Mouse (Mus musculus): ENCODE results near the gene Pkm. TPM values are rescaled to one million over a fixed set of nuclear protein-coding genes. Genes with fewer than 3 reads are reported as not detected.

The Pkm gene
- polyA plus RNA-seq (2012; ENCODE audit: insufficient read depth, low replicate concordance), result 2,403 and 2,627 TPM in 2 replicates

DNA sequence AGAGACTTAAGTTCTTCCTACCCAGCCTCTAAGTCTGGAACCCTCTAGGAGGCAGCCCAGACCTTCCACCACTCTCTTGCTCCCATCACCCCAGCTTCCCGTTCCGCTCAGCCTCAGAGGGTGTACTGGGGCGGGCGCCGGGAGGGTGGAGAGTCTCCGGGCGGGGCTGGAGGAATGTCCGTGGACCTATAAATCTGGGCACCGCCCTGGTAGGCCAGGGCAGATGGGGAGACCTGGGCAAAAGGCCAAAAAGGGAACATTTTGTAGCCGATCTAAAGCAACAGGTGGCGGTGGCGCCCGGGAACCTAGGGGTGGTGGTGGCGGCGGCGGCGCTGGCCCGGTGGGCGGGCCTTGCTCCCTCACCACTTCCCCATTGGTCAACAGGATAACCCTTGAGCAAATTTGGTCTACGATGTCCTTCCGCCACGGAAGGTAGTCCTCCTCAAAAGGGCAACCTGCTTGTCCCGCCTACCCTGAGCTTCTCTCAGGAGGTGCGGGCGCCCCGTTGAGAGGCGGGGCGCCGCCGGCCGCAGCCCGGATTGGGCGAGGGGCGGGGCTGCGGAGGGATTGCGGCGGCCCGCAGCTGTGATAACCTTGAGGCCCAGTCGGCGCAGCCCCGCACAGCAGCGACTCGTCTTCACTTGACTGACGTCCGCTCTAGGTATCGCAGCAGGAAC is at the start of gene Pkm:
TSS of gene Pkm (plus strand) at position 411 of the 677 bp plus-strand sequence.
- peak within 1 kb of the TSS; percentile 94 for H3K4me3 ChIP-seq (replicated peaks)
- TF ChIP-seq FLI1 (IDR thresholded peaks at IDR 0.05; ENCODE audit: low read length) (no peak), GATA1 (IDR thresholded peaks at IDR 0.05; ENCODE audit: borderline replicate concordance, low read length) (no peak)
- H3K4me1 ChIP-seq, result peaks cover 89% of the 10 kb centered on the region
- peaks cover 27% of the 10 kb centered on the region for H3K36me3 ChIP-seq (replicated peaks; ENCODE audit: low read length)
- H3K9me3 ChIP-seq, result no peaks in the 10 kb centered on the region
- no peaks in the 10 kb centered on the region for H3K27me3 ChIP-seq (replicated peaks)

DNA sequence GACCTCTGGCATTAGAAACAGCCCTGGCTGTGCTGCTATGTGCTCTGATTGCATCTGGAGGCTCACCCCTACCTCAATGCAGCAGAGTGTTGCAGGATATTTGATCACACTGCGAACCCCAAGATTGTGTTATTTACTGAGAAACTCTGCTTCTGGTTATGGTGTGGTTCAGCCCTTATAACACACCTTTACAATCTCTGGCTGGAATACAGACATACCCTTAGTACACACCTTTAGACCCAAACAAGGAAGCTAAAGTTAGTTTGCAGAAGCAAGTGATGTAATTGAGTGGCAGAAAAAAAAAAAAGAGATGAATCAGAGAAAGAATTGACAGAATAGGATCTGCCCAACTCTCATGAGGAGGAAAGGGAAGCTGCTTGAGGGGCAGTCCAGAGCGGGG is 45.2 kb upstream of the Pkm start:
- TF ChIP-seq GATA1 (IDR thresholded peaks at IDR 0.05; ENCODE audit: borderline replicate concordance, low read length), result no peak
- no peak for TF ChIP-seq FLI1 (IDR thresholded peaks at IDR 0.05; ENCODE audit: low read length)
- Histone ChIP-seq H3K9me3 (no peaks in the 10 kb centered on the region), H3K4me1 (peaks cover 27% of the 10 kb centered on the region), H3K4me3 (replicated peaks) (no peak overlapping the region), H3K36me3 (replicated peaks; ENCODE audit: low read length) (no peaks in the 10 kb centered on the region), H3K27me3 (replicated peaks) (peaks cover 29% of the 10 kb centered on the region)

DNA sequence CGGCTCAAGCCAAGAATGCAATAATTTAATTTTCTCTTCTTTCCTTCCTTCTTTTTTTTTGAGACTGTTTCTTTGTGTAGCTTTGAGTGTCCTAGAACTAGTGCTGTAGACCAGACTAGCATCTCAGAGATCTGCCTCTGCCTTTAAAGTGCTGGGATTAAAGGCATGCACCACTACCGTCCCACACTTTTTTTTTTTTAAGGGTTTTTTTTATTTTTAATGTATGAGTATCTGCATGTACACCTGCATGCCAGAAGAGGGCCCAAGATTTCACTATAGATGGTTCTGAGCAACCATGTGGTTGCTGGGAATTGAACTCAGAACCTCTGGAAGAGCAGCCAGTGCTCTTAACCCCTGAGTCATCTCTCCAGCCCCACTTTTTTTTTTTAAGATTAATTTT is 40.4 kb upstream of the Pkm start:
- no peak for TF ChIP-seq GATA1 (IDR thresholded peaks at IDR 0.05; ENCODE audit: borderline replicate concordance, low read length)
- TF ChIP-seq FLI1 (IDR thresholded peaks at IDR 0.05; ENCODE audit: low read length), result no peak
- H3K36me3 ChIP-seq (replicated peaks; ENCODE audit: low read length), result peaks cover 5% of the 10 kb centered on the region
- peaks cover 17% of the 10 kb centered on the region for H3K27me3 ChIP-seq (replicated peaks)
- H3K4me1 ChIP-seq, result peaks cover 47% of the 10 kb centered on the region
- no peak overlapping the region for H3K4me3 ChIP-seq (replicated peaks)
- H3K9me3 ChIP-seq, result no peaks in the 10 kb centered on the region

DNA sequence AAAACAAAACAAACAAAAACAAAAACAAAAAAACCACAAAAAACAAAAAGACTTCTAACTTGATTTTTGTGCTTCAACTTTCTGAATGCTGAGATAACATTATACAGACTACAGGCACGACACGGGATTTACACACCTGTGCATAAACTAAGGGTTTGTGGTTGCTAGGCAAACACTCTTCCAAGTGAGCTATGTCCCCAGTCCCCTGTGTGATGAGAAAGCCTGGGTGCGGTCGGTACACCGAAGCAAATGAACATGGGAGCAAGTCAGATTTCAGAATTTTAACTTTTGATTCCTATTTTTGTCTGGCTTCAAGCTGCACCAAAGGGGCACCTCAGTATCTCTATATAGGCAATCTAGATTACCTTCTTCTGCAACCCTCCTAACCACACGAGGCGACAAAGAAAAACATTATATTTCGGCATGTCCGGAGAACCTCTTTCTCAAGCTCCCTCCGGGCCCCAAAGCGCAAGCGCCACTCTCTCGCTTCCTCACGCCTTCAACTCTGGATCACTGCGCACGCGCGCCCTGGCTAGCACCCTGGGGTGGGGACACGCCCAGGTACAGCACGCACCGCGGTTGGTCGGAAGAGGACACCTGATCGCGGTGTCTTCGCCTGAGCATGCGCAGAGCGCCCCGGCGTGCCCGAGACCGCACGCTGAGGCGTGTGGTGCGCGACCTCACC is 39.4 kb upstream of the Pkm start, which contains the start of gene Parp6:
TSS of gene Parp6 (plus strand) at position 663 of the 685 bp plus-strand sequence.
- Histone ChIP-seq H3K4me1 (peaks cover 47% of the 10 kb centered on the region), H3K4me3 (replicated peaks) (peak within 1 kb of the TSS; percentile 92)
- TF ChIP-seq GATA1 (IDR thresholded peaks at IDR 0.05; ENCODE audit: borderline replicate concordance, low read length), result no peak
- TF ChIP-seq FLI1 (IDR thresholded peaks at IDR 0.05; ENCODE audit: low read length), result no peak

DNA sequence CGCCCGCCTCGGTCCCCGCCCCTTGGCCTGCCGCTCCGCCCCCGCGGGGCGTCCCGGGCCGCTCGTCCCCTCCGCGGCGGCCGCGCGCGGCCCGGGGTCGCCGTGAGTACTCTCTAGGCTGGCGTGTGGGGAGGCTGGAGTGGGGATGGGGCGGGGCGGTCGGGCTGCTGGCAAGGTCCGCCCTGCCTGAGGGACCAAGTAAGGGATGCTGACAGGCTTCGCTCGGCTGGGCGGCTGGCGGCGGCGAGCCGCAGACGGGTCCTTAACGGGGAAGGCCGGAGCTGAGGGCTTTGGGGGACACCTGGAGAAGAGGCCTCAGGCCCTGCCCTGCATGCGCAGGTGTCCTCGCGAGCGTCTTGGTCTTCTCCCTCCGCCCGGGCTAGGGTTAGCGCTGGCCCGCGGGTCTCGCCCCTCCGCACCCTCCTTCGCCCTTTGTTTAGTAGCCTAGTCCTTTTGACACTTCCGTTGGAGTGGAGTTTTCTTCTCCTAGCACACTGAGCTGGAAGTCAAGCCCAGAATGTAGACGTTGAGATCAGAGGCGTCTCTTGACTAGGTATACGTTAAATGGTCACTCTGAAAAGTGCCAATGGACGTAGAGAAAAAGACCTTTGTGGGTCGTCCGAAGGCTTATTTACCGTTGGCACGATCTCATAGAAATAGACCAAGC is 38.7 kb upstream of the Pkm start:
- peaks cover 17% of the 10 kb centered on the region for H3K36me3 ChIP-seq (replicated peaks; ENCODE audit: low read length)
- TF ChIP-seq GATA1 (IDR thresholded peaks at IDR 0.05; ENCODE audit: borderline replicate concordance, low read length), result no peak
- TF ChIP-seq FLI1 (IDR thresholded peaks at IDR 0.05; ENCODE audit: low read length), result no peak
- H3K4me3 ChIP-seq (replicated peaks), result peak overlapping the region; percentile 92
- H3K27me3 ChIP-seq (replicated peaks), result peaks cover 5% of the 10 kb centered on the region
- H3K4me1 ChIP-seq, result peaks cover 44% of the 10 kb centered on the region
- H3K9me3 ChIP-seq, result no peaks in the 10 kb centered on the region

More for the DNA sequence above, 39.4 kb upstream of the Pkm start, which contains the start of gene Parp6:
- Histone ChIP-seq H3K27me3 (replicated peaks) (peaks cover 11% of the 10 kb centered on the region), H3K9me3 (no peaks in the 10 kb centered on the region), H3K36me3 (replicated peaks; ENCODE audit: low read length) (peaks cover 11% of the 10 kb centered on the region)

DNA sequence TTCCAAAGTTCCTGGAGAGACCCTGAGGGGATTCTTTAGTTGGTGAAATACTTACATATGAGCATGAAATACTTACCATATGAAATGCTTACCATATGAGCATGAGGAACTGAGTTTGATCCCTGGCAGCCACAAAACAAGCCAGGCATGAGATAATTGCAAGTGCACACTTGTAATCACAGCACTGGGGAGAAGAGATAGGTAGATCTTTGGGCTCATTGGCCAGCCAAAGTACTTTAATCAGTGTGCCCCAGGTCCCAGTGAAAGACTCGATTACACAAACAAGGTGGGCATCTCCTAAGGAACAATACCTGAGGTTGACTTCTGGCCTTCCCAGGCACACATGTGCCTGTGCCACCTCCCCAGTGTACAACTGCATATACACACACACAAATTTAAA is 17.8 kb upstream of the Pkm start:
- Histone ChIP-seq H3K4me3 (replicated peaks) (no peak overlapping the region), H3K9me3 (no peaks in the 10 kb centered on the region), H3K4me1 (peaks cover 40% of the 10 kb centered on the region), H3K27me3 (replicated peaks) (no peaks in the 10 kb centered on the region), H3K36me3 (replicated peaks; ENCODE audit: low read length) (peaks cover 94% of the 10 kb centered on the region)
- TF ChIP-seq FLI1 (IDR thresholded peaks at IDR 0.05; ENCODE audit: low read length) (no peak), GATA1 (IDR thresholded peaks at IDR 0.05; ENCODE audit: borderline replicate concordance, low read length) (no peak)

DNA sequence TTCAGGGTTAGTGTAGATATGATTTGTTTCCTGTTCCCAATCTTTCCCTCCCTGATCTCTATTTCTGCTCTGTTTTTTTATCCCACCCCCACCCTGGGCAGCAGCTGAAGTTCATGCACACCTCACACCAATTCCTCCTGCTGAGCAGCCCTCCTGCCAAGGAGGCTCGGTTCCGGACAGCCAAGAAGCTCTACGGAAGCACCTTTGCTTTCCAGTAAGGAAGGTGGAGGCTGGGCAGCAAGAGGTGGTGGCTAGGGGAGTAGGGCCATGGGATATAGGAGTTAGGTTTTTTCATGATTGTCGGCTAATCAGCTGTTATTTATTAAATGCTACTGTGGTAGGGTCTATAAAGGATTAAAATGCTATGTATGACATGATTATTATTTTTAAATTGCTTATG is 16.2 kb upstream of the Pkm start:
- Histone ChIP-seq H3K4me1 (peaks cover 37% of the 10 kb centered on the region), H3K9me3 (no peaks in the 10 kb centered on the region), H3K4me3 (replicated peaks) (no peak overlapping the region), H3K36me3 (replicated peaks; ENCODE audit: low read length) (peaks cover 91% of the 10 kb centered on the region), H3K27me3 (replicated peaks) (no peaks in the 10 kb centered on the region)
- TF ChIP-seq GATA1 (IDR thresholded peaks at IDR 0.05; ENCODE audit: borderline replicate concordance, low read length) (no peak), FLI1 (IDR thresholded peaks at IDR 0.05; ENCODE audit: low read length) (no peak)

DNA sequence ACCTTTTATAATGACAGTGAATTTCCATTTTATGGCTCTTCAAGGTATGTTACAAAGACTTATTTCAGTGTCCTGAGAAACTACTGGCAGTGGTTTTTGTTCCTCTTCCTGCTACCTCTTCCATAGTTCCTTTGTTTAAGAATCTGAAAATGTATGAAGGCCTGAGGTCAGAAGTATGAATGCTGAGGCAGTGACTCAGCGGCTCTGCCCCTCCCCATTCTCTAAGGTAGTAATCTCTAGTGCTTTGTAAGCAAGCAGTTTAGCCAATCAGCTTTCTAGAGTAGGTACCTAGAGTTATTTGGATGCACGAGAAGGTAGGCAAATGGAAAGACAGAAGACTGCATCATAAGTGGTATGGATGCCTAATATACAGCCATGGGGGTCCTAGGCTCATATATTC is 14.8 kb upstream of the Pkm start:
- Histone ChIP-seq H3K27me3 (replicated peaks) (no peaks in the 10 kb centered on the region), H3K36me3 (replicated peaks; ENCODE audit: low read length) (peaks cover 89% of the 10 kb centered on the region), H3K4me1 (peaks cover 30% of the 10 kb centered on the region), H3K4me3 (replicated peaks) (no peak overlapping the region), H3K9me3 (no peaks in the 10 kb centered on the region)
- TF ChIP-seq GATA1 (IDR thresholded peaks at IDR 0.05; ENCODE audit: borderline replicate concordance, low read length) (no peak), FLI1 (IDR thresholded peaks at IDR 0.05; ENCODE audit: low read length) (no peak)

DNA sequence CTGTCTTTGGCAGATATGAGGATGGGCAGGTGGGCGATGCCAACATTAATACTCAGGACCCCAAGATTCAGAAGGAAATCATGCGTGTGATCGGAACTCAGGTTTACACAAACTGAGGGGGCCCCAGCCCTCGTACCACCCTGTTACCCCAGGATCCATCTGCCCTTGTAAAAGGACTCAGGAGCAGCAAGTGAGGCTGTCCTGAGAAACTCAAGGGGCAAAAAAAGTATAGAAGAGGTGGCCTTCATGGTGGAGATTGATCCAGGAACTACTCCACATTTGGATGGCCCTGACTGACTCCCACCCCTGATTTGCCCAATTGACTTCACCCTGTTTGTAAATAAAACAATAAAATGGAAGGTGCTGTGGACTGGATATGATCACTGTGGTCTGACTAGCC is 6.3 kb upstream of the Pkm start:
- Histone ChIP-seq H3K4me3 (replicated peaks) (no peak overlapping the region), H3K9me3 (no peaks in the 10 kb centered on the region), H3K36me3 (replicated peaks; ENCODE audit: low read length) (peaks cover 62% of the 10 kb centered on the region), H3K27me3 (replicated peaks) (no peaks in the 10 kb centered on the region), H3K4me1 (peaks cover 33% of the 10 kb centered on the region)
- no peak for TF ChIP-seq FLI1 (IDR thresholded peaks at IDR 0.05; ENCODE audit: low read length)
- TF ChIP-seq GATA1 (IDR thresholded peaks at IDR 0.05; ENCODE audit: borderline replicate concordance, low read length), result no peak

DNA sequence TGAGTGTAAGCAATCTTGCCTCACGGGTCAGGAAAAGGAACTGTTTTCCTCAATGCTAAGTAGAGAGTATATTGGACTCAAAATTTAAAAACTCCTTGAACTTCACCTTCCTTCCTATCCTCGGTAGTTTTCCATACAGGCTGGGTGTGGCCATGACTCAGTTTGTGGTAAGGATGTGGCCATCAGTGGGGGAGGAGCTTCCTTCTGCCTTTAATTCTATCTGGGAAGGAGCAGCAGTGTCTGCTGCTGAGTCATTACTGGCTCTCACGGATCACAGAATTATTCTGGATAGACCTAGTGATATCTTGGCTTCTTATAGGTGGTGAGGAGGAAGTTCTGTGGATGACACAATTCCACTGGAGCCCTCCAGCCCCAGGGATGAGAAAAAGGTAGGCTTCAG is 2.8 kb upstream of the Pkm start:
- peaks cover 61% of the 10 kb centered on the region for H3K4me1 ChIP-seq
- H3K9me3 ChIP-seq, result no peaks in the 10 kb centered on the region
- H3K27me3 ChIP-seq (replicated peaks), result no peaks in the 10 kb centered on the region
- H3K36me3 ChIP-seq (replicated peaks; ENCODE audit: low read length), result peaks cover 40% of the 10 kb centered on the region
- H3K4me3 ChIP-seq (replicated peaks), result peak overlapping the region; percentile 86
- TF ChIP-seq FLI1 (IDR thresholded peaks at IDR 0.05; ENCODE audit: low read length) (0 out of 2 replicates have a peak, but pooled peaks have one; percentile 8), GATA1 (IDR thresholded peaks at IDR 0.05; ENCODE audit: borderline replicate concordance, low read length) (no peak)
